Mouse (Mus musculus) Patski (cell line): ENCODE measurements around the gene Taf6. TPM values are rescaled to one million over a fixed set of nuclear protein-coding genes. Genes with fewer than 3 reads are reported as not detected.

Experiments
- ATAC-seq: fragments of 100-300 bp; one replicate; pipeline ENCODE4 v1.8.0; 2021
- CTCF ChIA-PET: fragments of 350-600 bp; sonication (Branson Sonifier 250); formaldehyde crosslinking; loops from one replicate; lab custom pipeline; 2022; ENCODE audit warnings: inconsistent platforms; lab: Charles Lee
- POLR2A ChIA-PET: fragments of 350-600 bp; sonication (Branson Sonifier 250); formaldehyde crosslinking; loops from one replicate; lab custom pipeline; 2022; ENCODE audit warnings: antibody characterized with exemption, inconsistent platforms; lab: Charles Lee
- DNase-seq: peaks from one replicate; pipeline ENCODE4 v3.0.0-alpha.2; 2011; ENCODE audit warnings: low read depth, low spot score
- H3K27me3 ChIP-seq: fragments of 371-371 bp; one replicate; pipeline ENCODE4 v1.5.1; 2021
- CTCF ChIP-seq: fragments of 100-300 bp; IDR thresholded peaks from one replicate; pipeline ENCODE4 v1.5.1; 2021
- in situ Hi-C: fragments of 300-500 bp; cut with MboI; formaldehyde crosslinking; loops from 3 replicates; pipeline ENCODE4 v1.11.1; 2018; ENCODE audit warnings: low pct_unique_long_range_greater_than_20kb, mixed read lengths
- polyA plus RNA-seq: library from polyadenylated mRNA; unstranded; gene quantifications from one replicate; pipeline ENCODE4 v1.2.3, GENCODE M21; 2021

Gene Taf6
- 60.2 TPM for polyA plus RNA-seq

DNA sequence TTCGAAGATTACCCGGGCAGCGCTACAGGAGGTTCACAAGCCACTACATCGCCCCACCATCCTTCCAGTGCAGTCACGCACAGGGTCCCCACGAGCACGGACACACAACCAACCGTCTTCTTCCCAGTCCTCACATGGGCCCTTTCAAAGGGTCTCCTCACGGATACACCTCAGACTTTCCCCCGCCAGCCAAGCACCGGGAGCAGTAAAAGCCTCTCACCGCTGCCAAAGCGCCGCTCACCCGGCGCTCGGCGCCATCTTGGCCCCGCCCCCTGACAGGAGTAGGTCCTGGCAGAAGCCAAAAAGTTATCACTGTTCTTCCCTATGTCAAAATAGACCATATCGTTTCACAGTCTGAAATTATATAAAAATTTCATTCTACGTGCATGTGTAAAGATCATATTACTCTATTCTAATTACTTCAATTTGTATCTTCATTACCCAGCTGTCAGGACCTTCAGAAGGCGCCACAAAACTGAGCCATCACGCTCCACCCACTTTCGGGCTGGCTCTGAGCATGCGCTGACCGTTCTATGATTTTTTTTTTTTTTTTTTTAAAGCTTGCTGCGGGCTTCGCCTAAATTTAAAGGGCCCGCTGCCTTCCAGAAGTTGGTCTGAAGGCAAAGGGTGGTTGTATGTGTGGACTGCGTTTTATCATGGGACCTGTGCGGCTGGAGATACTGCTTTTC lies at the start of gene Taf6, which contains the start of gene Cnpy4:
Taf6 (minus strand) TSS at position 502 of the 689 bp plus-strand sequence.
Cnpy4 (plus strand) TSS at position 536 of the 689 bp plus-strand sequence.
- CTCF ChIA-PET: interaction anchor here (1.4 kb wide), 1 partner anchor 12 kb away, joined by 3 read pairs; no protein-coding TSS in a partner anchor
- H3K27me3 ChIP-seq: no peaks in the 10 kb centered on the region
- TF ChIP-seq CTCF: no peak
- ATAC-seq: peak; percentile 55
- DNase-seq: peak; percentile 96
- in situ Hi-C loops: no loop called here
- POLR2A ChIA-PET: interaction anchor here (0.6 to 1.3 kb wide), 4 partner anchors 15 to 377 kb away, joined by 3 to 5 read pairs (median 3); partner anchors contain the start of gene Mcm7

DNA sequence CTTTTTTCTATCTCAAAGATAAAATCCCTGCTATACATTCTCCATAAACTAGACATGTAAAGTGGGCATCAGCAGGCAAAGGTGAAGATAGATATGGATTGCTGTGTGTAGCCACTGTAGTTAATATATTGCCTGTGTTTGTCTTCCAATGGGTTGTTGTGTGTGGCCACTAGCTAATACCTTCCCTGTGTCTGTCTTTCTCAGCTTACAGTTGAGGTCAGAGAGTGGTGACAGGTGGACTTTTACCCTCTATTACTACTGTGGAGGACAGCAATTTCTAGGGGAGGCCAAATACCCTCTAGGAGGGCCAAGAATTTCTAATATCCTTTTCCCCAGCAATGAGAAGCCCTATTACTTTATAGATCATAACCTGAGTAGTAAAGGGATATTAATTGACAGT lies 47.0 kb upstream of the Taf6 start:
- no peak for ATAC-seq
- POLR2A ChIA-PET: no interaction called here
- no peak for TF ChIP-seq CTCF
- in situ Hi-C loops: no loop called here
- CTCF ChIA-PET: interaction anchor here (1.1 to 3.0 kb wide), 4 partner anchors 8 to 423 kb away, joined by 4 to 28 read pairs (median 6); partner anchors contain the start of gene Nxpe5
- no peak for DNase-seq
- H3K27me3 ChIP-seq: no peaks in the 10 kb centered on the region

- DNase-seq (no peak), ATAC-seq (peak; percentile 17)
- TF ChIP-seq CTCF: no peak
- ChIA-PET POLR2A (no interaction called here), CTCF (interaction anchor here (2.6 to 3.0 kb wide), 2 partner anchors 13 to 424 kb away, joined by 6 to 28 read pairs; no protein-coding TSS in a partner anchor)
- in situ Hi-C loops: no loop called here
- no peaks in the 10 kb centered on the region for H3K27me3 ChIP-seq
These were observed 46.5 kb upstream of the Taf6 start for GRCm38 (mm10) chr5:138233778-138234177.

DNA sequence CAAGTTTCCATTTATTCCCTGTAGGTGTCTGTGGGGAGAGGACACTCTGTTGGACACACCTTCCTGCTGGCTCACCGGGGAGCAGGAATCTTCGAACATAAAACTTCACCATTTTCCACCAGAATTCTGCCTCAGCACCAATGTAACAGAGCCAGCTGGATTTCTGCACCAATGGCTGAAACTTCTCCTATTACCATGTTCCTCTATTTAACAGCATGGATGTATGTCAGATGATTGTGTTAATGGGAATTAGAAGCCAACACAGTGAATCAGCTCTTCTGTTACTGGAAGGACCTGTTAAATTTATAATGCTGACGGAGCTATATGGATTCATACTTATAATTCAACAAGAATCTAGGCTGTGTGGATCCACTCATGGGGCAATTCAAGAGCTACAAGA lies 42.3 kb upstream of the Taf6 start:
- POLR2A ChIA-PET: interaction anchor here (0.8 to 1.1 kb wide), 2 partner anchors 8 to 25 kb away, joined by 3 to 4 read pairs; no protein-coding TSS in a partner anchor
- DNase-seq: no peak
- in situ Hi-C loops: loop anchor here (10.0 kb wide), 1 partner anchor 295 kb away; no protein-coding TSS in a partner anchor
- CTCF ChIA-PET: interaction anchor here (0.7 to 2.8 kb wide), 5 partner anchors 9 to 40 kb away, joined by 3 to 7 read pairs (median 4); no protein-coding TSS in a partner anchor
- TF ChIP-seq CTCF: no peak
- no peak for ATAC-seq
- H3K27me3 ChIP-seq: no peaks in the 10 kb centered on the region

DNA sequence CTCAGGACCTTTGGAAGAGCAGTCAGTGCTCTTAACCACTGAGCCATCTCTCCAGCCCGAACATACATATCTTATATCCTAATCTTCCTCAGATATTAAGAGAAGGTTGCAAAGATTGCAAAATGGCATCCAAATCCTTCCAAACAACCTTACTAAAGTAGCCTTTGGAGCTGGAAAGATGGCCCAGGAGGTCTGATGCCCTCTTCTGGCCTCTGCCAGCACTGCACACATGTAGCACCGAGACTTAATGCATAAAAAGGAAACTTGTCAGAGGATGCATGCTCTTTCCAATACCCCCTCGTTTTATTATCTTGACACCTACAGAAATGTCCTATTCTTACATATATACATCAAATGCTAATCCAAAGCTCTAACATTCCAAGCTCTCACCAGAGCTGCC lies 40.8 kb upstream of the Taf6 start:
- ChIA-PET POLR2A (no interaction called here), CTCF (interaction anchor here (0.8 to 1.2 kb wide), 4 partner anchors 9 to 19 kb away, joined by 3 to 5 read pairs (median 4); no protein-coding TSS in a partner anchor)
- H3K27me3 ChIP-seq: no peaks in the 10 kb centered on the region
- peak; percentile 91 for TF ChIP-seq CTCF
- in situ Hi-C loops: loop anchor here (10.0 kb wide), 1 partner anchor 297 kb away; no protein-coding TSS in a partner anchor
- ATAC-seq (no peak), DNase-seq (no peak)

DNA sequence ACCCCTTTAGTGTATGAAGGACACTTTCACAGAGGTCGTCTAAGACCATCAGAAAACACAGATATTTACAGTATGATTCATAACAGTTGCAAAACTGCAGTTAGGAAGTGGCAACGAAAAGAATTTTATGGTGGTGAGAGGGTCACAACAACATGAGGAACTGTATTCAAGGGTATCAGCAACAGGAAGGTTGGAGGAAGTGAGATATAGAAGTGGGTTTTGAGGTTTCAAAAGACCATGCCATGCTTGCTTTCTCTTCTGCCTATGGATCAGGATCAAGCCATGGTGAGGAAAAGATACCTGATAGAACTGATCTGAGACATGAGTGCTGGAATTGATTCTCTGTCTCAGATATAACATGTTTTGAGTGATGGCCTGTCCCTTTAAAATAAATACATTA lies 40.1 kb upstream of the Taf6 start:
- ChIA-PET POLR2A (no interaction called here), CTCF (interaction anchor here (1.0 to 1.2 kb wide), 2 partner anchors 11 kb away, joined by 3 to 5 read pairs; no protein-coding TSS in a partner anchor)
- no peak for TF ChIP-seq CTCF
- in situ Hi-C loops: loop anchor here (10.0 kb wide), 1 partner anchor 297 kb away; no protein-coding TSS in a partner anchor
- no peaks in the 10 kb centered on the region for H3K27me3 ChIP-seq
- ATAC-seq: no peak
- DNase-seq: no peak

DNA sequence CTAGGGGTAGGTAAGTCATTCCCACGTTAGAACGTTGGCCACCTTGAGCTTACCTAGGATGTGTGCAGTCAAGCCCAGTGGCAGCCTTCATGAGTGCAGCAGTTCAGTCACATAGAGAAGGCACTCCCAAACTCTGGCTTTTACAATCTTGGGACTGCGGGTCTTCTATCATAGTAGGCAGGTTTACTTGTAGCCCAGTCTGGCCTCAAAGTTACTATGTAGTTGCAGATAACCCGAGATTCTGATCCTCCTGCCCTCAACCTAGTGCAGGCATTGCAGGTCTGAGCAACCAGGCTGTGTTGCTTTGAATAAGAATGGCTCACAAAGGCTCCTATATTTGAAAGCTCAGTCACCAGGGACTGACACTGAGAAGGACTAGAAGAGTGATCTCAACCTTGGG lies 39.2 kb upstream of the Taf6 start:
- in situ Hi-C loops: loop anchor here (10.0 kb wide), 1 partner anchor 298 kb away; no protein-coding TSS in a partner anchor
- no peaks in the 10 kb centered on the region for H3K27me3 ChIP-seq
- no peak for ATAC-seq
- TF ChIP-seq CTCF: no peak
- DNase-seq: no peak
- ChIA-PET CTCF (interaction anchor here (0.7 to 1.6 kb wide), 4 partner anchors 8 to 27 kb away, joined by 3 to 7 read pairs (median 4); no protein-coding TSS in a partner anchor), POLR2A (interaction anchor here (1.1 kb wide), 1 partner anchor 28 kb away, joined by 3 read pairs; the partner anchor contains the start of gene Lamtor4)

DNA sequence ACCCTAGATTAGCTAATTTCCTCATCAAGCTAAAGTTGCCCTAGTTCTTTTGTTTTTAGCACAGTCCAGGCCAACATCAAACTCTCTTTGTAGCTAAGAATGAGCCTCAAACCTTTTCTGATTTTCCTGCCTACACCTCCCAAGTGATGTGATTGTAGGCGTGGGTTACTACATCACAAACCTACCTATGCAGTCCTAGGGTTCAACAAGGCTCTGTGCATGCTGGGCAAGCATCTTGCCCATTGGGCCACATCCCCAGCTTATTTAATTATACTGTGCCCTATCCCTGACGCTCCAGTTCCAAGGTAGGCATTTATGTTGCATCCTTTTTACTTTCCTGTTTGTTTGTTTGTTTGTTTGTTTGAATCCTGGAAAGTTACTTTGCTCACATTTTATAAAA lies 38.4 kb upstream of the Taf6 start, which contains the start of gene Nxpe5:
Nxpe5 (plus strand) TSS at position 199 of the 400 bp plus-strand sequence.
- in situ Hi-C loops: loop anchor here (10.0 kb wide), 1 partner anchor 299 kb away; no protein-coding TSS in a partner anchor
- DNase-seq (no peak), ATAC-seq (no peak)
- H3K27me3 ChIP-seq: no peaks in the 10 kb centered on the region
- no peak for TF ChIP-seq CTCF
- ChIA-PET POLR2A (interaction anchor here (1.1 kb wide), 1 partner anchor 29 kb away, joined by 3 read pairs; the partner anchor contains the start of gene Lamtor4), CTCF (interaction anchor here (0.8 to 1.6 kb wide), 3 partner anchors 9 to 26 kb away, joined by 3 to 7 read pairs (median 3); no protein-coding TSS in a partner anchor)

DNA sequence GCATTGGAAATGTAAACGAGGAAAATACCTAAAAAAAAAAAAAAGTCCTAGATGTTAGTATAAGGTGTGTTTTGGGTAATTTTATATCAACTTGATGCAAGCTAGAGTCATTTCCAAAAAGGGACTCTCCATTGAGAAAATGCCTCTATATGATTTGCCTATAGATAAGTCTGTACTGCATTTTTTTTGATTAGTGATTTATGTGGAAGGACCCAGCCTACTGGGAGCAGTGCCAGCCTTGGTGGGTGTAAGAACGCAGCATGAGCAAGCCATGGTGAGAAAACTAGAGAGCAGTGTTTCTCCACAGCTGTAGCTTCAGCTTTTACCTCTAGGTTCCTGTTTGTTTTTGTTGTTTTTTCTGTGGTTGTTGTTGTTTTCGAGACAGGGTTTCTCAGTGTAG lies 36.0 kb upstream of the Taf6 start:
- in situ Hi-C loops: loop anchor here (10.0 kb wide), 1 partner anchor 302 kb away; no protein-coding TSS in a partner anchor
- peaks cover 2% of the 10 kb centered on the region for H3K27me3 ChIP-seq
- no peak for DNase-seq
- ChIA-PET CTCF (interaction anchor here (1.4 to 2.7 kb wide), 6 partner anchors 15 to 433 kb away, joined by 4 to 20 read pairs (median 8); no protein-coding TSS in a partner anchor), POLR2A (no interaction called here)
- no peak for TF ChIP-seq CTCF
- no peak for ATAC-seq

DNA sequence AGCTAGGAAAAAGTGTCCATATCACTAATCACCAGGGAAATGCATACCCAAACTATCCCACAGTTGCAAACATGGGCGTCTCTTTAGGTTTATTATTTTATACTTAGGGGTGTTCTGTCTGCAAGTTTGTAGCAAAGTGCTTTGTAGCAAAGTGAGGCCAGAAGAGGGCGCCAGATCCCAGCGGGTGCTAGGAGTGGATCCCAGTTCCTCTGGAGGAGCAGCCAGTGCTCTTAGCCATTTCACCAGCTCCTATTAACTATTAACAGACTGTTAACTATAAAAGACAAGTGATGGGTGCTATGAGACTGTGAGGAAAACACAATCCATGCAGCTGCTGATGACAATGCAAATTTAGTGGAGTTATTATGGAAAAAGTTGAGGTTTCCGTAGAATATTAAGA lies 34.9 kb upstream of the Taf6 start:
- DNase-seq: no peak
- in situ Hi-C loops: loop anchor here (10.0 kb wide), 1 partner anchor 303 kb away; no protein-coding TSS in a partner anchor
- peak; percentile 90 for ATAC-seq
- peaks cover 2% of the 10 kb centered on the region for H3K27me3 ChIP-seq
- POLR2A ChIA-PET: interaction anchor here (0.6 to 0.9 kb wide), 3 partner anchors 8 to 483 kb away, joined by 3 to 4 read pairs (median 3); no protein-coding TSS in a partner anchor
- peak; percentile 99 for TF ChIP-seq CTCF
- CTCF ChIA-PET: interaction anchor here (0.6 to 3.2 kb wide), 19 partner anchors 9 to 437 kb away, joined by 3 to 28 read pairs (median 6); partner anchors contain the start of gene Lamtor4
